In genomic region chr12:44388220-44388619, GRCm38 (mm10) we compare ENCODE assay signal across 19 mouse cellular contexts.
"Had no signal": no experiment of that assay in that cellular context is flagged by ENCODE, and none has a peak within 500 bp of the region (broad histone marks: within the 10 kb centered on the region; RNA-seq: fewer than 3 reads in every experiment).

No protein-coding gene starts in this region.

- H3K27ac ChIP-seq: liver, embryonic 14.5 days; midbrain, embryonic 10.5 days; midbrain, embryonic 12.5 days; neural tube, embryonic 13.5 days; neural tube, embryonic 15.5 days had no signal

- H3K9me3 ChIP-seq: midbrain, embryonic 10.5 days; midbrain, embryonic 12.5 days; neural tube, embryonic 13.5 days; neural tube, embryonic 15.5 days had no signal

- H3K9ac ChIP-seq: liver, embryonic 14.5 days; midbrain, embryonic 12.5 days; neural tube, embryonic 13.5 days; neural tube, embryonic 15.5 days had no signal

- H3K36me3 ChIP-seq: midbrain, embryonic 10.5 days; midbrain, embryonic 12.5 days; neural tube, embryonic 13.5 days; neural tube, embryonic 15.5 days had no signal

- H3K27me3 ChIP-seq: midbrain, embryonic 12.5 days; neural tube, embryonic 13.5 days; neural tube, embryonic 15.5 days had no signal

- ATAC-seq: midbrain, embryonic 16.5 days had no signal

- DNase-seq: lung, adult 18-20 months; lung, postnatal 10 days; lung, postnatal 4 days; midbrain, embryonic 14.5 days; retina, postnatal 1 day; right cerebral cortex, adult 18-20 months; right cerebral cortex, postnatal 25 days; right cerebral cortex, postnatal 4 days; spleen, adult 18-20 months; thymus, adult 18-20 months; thymus, postnatal 14 days; thymus, postnatal 36 days had no signal

- H3K4me3 ChIP-seq: midbrain, embryonic 10.5 days; midbrain, embryonic 12.5 days; myocyte; neural tube, embryonic 13.5 days; neural tube, embryonic 15.5 days had no signal

- H3K4me2 ChIP-seq: midbrain, embryonic 12.5 days; neural tube, embryonic 13.5 days; neural tube, embryonic 15.5 days had no signal
